Mouse (Mus musculus) lung, adult 2 months (tissue): ENCODE results near the gene Prkar2a.

Experiments used
- CTCF ChIP-seq: fragments of 200-500 bp; IDR thresholded peaks from 2 replicates; pipeline ENCODE4 v1.5.1; 2011; ENCODE audit warnings: mild to moderate bottlenecking, low read length, control low read depth; ENCODE audit not compliant: insufficient read depth
- POLR2A ChIP-seq: fragments of 200-500 bp; IDR thresholded peaks from 2 replicates; pipeline ENCODE4 v1.6.1; 2011; ENCODE audit warnings: low read depth, mild to moderate bottlenecking, control low read depth, low read length, borderline replicate concordance; ENCODE audit errors: extremely low read depth

DNA sequence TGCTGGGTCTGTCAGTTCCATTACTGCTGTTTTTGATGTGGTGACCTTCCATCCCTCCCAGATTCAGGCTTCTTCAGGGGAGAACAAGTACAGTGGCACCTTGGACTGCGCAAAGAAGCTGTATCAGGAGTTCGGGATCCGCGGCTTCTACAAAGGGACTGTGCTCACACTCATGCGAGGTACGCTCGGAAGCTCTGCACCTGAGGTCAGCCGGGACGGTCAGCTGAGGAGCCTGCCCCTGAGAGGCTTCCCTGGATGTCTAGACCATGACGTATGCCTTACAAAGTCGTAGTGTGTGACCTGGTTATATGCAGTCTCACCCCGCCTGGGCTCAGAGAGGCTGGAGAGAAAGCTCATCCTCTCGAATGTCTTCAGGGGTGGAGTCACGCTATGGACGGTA lies 9.1 kb upstream of the Prkar2a start:
- no peak for TF ChIP-seq CTCF
- no peak for TF ChIP-seq POLR2A
